Mouse (Mus musculus): Measurements from ENCODE around the gene Helt. TPM values are rescaled to one million over a fixed set of nuclear protein-coding genes. Genes with fewer than 3 reads are reported as not detected.

The Helt gene
- polyA plus RNA-seq, 1 experiment from 2014 or later = not detected

DNA sequence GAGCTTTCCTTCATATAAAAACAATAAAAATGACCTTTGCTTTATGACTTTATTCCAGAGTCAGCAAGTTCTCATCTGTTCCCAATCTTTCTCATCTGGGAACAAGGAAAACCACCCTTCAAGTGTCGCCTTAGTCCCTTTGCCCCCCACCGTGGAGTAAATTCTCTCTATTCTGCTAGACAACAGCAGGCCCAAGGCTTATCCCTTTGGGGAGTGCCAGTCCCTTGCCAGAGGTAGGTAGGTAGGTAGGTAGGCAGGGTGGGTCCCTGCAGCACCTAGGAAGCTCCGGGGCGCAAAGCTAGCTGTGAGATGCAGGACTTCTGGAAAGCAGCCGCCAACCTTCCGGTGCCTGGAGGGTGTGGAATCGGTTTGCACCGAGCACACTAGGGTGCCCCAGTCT, 1.5 kb upstream of the Helt start:
- Histone ChIP-seq H3K9ac (replicated peaks) (no peak overlapping the region), H3K4me1 (peaks cover 34% of the 10 kb centered on the region), H3K4me2 (no peak overlapping the region), H3K9me3 (replicated peaks) (no peaks in the 10 kb centered on the region), H3K27ac (replicated peaks) (no peak overlapping the region), H3K27me3 (replicated peaks) (peaks cover 82% of the 10 kb centered on the region), H3K4me3 (replicated peaks) (no peak overlapping the region), H3K36me3 (no peaks in the 10 kb centered on the region)
- under 1% methylated on average over 8 of the region's 8 CpGs for WGBS
- no peak for ATAC-seq (ENCODE audit: low FRiP score)

DNA sequence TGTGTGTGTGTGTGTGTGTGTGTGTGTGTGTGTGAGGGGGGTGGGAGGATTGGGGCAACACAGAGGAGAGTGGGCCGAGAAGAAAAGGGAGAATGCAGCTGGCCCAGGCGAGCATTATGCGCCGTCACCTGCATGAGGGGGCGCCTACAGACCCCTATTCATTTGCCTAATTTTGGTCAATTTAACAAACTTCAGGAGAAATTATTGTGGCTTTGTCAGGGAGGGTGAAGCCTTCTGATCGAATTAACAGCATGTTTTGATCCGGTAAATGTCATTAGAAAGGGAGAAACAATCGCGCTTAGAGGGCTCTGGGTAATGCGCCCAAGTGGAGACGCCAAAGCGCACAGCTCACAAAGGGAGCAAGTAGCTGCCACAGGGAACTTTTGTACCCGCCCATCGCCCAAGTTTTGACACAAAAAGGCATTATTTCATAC, 647 bp upstream of the Helt start:
- peaks cover 88% of the 10 kb centered on the region for H3K27me3 ChIP-seq (replicated peaks)
- H3K4me1 ChIP-seq = peaks cover 35% of the 10 kb centered on the region
- no peak overlapping the region for H3K9ac ChIP-seq (replicated peaks)
- H3K4me2 ChIP-seq = no peak overlapping the region
- H3K27ac ChIP-seq (replicated peaks) = no peak overlapping the region
- no peaks in the 10 kb centered on the region for H3K9me3 ChIP-seq (replicated peaks)
- no peak for ATAC-seq (ENCODE audit: low FRiP score)
- no peaks in the 10 kb centered on the region for H3K36me3 ChIP-seq
- under 1% methylated on average over 14 of the region's 14 CpGs for WGBS
- no peak overlapping the region for H3K4me3 ChIP-seq (replicated peaks)

DNA sequence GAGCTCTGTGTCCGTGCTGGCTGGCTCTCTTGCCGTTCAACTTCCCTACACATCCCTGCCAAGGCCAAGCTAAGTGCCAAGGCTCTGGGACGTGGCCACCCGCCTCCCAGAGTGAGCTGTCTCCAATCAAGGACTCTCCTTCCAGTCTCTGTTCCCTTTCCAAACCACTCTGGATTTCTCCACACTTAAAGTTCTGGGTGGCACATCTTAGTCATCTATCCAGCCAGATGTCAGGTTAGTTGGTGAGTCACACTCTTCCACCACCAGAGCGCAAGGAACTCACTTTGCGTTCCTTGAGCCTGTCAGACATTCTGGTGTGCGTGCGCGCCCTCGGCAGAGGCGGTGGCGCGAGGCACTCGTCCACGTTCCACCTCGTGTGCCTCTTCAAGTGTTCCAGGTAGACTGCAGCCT, 725 bp downstream of the Helt start:
- H3K9ac ChIP-seq (replicated peaks) = no peak overlapping the region
- ATAC-seq (ENCODE audit: low FRiP score) = no peak
- no peak overlapping the region; the same call in 1 of the 2 replicates for H3K4me3 ChIP-seq (replicated peaks)
- H3K27me3 ChIP-seq (replicated peaks) = peaks cover 87% of the 10 kb centered on the region
- H3K4me1 ChIP-seq = peaks cover 35% of the 10 kb centered on the region
- H3K27ac ChIP-seq (replicated peaks) = no peak overlapping the region
- no peaks in the 10 kb centered on the region for H3K9me3 ChIP-seq (replicated peaks)
- no peaks in the 10 kb centered on the region for H3K36me3 ChIP-seq
- WGBS = under 1% methylated on average over 16 of the region's 16 CpGs
- peak overlapping the region; percentile 43; the same call in 1 of the 2 replicates for H3K4me2 ChIP-seq

DNA sequence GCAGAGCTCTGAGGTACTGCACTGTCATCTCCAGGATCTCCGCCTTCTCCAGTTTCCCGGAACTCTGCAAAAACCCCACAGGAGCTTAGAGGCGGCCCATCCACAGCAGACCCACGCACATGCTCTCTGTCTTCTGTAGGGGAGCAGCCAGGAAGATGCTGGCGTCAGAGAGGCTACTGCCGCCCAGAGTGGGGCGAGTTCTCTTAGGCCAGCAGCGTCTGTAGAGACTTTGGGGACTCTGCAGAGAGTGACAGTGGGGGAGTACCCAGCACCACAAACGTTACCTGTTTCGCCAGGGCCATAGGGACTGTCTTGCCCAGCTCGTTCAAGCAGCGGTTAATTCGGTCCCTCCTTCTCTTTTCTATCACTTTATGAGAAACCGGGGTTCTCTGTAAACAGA, 1.3 kb downstream of the Helt start:
- Histone ChIP-seq H3K36me3 (no peaks in the 10 kb centered on the region), H3K9me3 (replicated peaks) (no peaks in the 10 kb centered on the region), H3K27ac (replicated peaks) (no peak overlapping the region), H3K9ac (replicated peaks) (no peak overlapping the region), H3K27me3 (replicated peaks) (peaks cover 90% of the 10 kb centered on the region), H3K4me3 (replicated peaks) (no peak overlapping the region), H3K4me2 (no peak overlapping the region), H3K4me1 (peaks cover 35% of the 10 kb centered on the region)
- 1% methylated on average over 14 of the region's 14 CpGs for WGBS
- no peak for ATAC-seq (ENCODE audit: low FRiP score)

DNA sequence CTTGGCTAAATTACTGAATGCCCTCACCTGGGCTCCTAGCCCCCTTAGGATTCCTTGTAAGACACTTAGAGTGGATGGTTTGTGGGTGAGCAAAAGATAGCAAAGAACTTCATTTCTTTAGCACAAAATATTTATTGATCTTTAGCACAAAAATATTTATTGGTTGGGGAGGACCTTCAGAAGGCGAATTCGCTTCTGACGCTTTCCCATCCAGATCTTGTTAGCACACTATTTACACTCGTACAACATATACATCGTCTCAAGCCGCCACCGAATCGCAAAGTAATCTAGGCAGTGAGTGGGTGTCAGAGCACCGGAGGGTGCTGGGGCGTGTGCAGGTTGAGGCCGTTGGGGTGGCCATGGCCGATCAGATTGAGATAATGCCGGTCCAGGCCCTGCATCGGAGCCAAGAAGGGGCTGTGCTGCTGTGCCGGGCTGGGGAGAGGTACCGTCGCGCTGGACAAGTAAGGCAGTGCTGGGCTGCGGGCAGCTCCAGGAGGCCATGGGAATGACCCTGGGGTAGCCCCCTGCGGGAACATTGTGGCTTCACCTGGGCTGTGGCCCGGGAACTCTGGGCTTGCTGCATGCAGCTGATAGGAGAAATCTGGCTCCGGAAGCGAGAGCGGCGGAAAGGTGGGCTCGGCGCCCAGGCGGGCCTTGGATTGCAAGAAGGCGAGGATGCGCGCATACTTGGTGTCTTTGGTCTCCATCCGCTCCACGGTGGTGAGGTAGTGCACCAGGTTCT, 2.4 kb downstream of the Helt start:
- Histone ChIP-seq H3K36me3 (no peaks in the 10 kb centered on the region), H3K4me1 (peaks cover 35% of the 10 kb centered on the region), H3K27ac (replicated peaks) (no peak overlapping the region), H3K27me3 (replicated peaks) (peaks cover 84% of the 10 kb centered on the region), H3K9ac (replicated peaks) (no peak overlapping the region), H3K4me2 (peak overlapping the region; percentile 53), H3K9me3 (replicated peaks) (no peaks in the 10 kb centered on the region), H3K4me3 (replicated peaks) (peak overlapping the region; percentile 24)
- ATAC-seq (ENCODE audit: low FRiP score) = no peak
- WGBS = under 1% methylated on average over 33 of the region's 33 CpGs

DNA sequence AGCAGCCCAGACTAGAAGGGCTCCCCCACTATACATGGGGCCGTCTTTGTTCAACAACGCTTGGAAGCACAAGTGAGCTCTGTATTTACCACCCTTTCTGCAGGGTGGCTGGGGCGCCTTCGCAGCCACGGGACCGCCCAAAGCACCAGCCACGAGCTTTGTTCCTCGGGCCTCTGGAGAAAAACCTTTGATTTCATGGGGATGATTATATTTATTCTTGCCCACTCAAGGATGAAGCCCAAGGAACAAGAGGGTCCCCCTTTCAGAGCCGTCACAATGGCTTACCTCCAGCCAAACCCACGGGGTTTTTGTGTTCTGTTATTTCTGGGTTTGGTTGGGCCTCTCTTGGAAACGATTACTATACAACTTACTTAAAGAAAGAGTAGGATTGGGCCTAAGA, 5.2 kb downstream of the Helt start:
- no peak overlapping the region for H3K27ac ChIP-seq (replicated peaks)
- no peak overlapping the region for H3K4me3 ChIP-seq (replicated peaks)
- H3K9ac ChIP-seq (replicated peaks) = no peak overlapping the region
- H3K36me3 ChIP-seq = no peaks in the 10 kb centered on the region
- 13% methylated on average over 11 of the region's 11 CpGs for WGBS
- H3K27me3 ChIP-seq (replicated peaks) = peaks cover 56% of the 10 kb centered on the region
- ATAC-seq (ENCODE audit: low FRiP score) = no peak
- no peak overlapping the region for H3K4me2 ChIP-seq
- H3K9me3 ChIP-seq (replicated peaks) = no peaks in the 10 kb centered on the region
- peaks cover 23% of the 10 kb centered on the region for H3K4me1 ChIP-seq

DNA sequence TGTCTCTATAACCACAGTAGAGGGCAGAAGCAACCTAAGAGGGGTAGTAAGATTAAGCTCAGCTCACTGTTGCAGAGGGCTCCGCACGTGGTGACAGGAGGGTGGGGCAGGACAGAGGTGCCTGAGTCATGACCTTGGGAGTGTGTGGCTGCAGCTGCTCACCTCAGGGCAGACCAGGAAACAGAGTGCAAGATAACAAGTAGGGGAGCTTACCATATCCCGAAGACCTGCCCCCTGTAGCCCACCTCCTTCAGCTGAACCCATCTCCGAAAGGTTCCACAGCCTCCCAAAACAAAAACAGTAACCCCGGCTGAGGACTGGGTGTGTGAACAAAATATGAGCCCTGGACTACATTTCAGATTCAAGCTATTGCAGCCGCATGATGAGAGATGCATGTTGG, 6.5 kb downstream of the Helt start:
- Histone ChIP-seq H3K9ac (replicated peaks) (no peak overlapping the region), H3K4me2 (no peak overlapping the region), H3K4me1 (peaks cover 15% of the 10 kb centered on the region), H3K9me3 (replicated peaks) (no peaks in the 10 kb centered on the region), H3K4me3 (replicated peaks) (no peak overlapping the region), H3K27ac (replicated peaks) (no peak overlapping the region), H3K27me3 (replicated peaks) (peaks cover 44% of the 10 kb centered on the region), H3K36me3 (no peaks in the 10 kb centered on the region)
- no peak for ATAC-seq (ENCODE audit: low FRiP score)
- 94% methylated on average over 6 of the region's 6 CpGs for WGBS

DNA sequence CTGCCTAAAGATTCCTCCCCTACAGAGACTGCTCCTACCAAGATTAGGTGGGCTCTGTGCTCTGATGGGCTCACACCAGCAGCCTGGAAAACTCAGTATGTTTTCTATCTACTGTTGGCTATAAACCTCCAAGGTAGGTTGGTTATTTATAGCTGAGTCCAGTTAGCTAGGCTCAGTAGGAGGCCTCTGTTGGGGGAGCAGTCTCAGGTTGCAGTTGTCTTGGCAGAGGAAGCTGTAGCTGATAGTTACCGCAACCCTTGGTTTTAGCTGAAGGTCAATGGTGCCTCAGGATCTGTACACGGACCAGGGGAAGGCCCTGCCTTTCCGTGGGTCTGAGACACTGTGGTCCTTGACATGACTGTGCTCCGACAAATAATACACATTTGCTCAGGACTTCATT, 8.5 kb downstream of the Helt start:
- Histone ChIP-seq H3K36me3 (no peaks in the 10 kb centered on the region), H3K4me3 (replicated peaks) (no peak overlapping the region), H3K9me3 (replicated peaks) (no peaks in the 10 kb centered on the region), H3K27me3 (replicated peaks) (peaks cover 23% of the 10 kb centered on the region), H3K4me1 (peaks cover under 1% of the 10 kb centered on the region; the same call in 1 of the 2 replicates), H3K4me2 (no peak overlapping the region), H3K9ac (replicated peaks) (no peak overlapping the region), H3K27ac (replicated peaks) (no peak overlapping the region)
- ATAC-seq (ENCODE audit: low FRiP score) = no peak
- 86% methylated on average over 4 of the region's 4 CpGs for WGBS

DNA sequence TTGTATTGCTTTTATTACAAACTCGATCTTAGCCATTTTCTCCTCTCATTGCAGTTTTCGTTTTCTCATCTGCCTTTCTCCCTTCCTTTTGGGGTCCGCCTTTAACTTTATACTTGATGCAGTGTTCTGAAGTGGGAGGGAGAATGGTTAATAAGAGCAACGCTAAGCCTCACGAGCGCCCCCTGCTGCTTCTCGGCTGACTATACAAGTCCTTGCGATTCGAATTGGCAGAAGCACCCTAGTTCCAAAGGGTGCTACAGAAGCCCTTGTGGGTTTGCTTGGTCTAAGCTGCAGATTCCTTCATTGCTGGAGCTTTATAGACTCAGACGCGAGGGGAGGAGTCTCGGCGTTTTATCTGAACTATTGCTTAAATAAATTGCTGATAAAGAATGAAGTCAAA, 12.9 kb downstream of the Helt start:
- H3K4me1 ChIP-seq = no peaks in the 10 kb centered on the region
- H3K9me3 ChIP-seq (replicated peaks) = no peaks in the 10 kb centered on the region
- H3K4me3 ChIP-seq (replicated peaks) = no peak overlapping the region
- 11% methylated on average over 13 of the region's 13 CpGs for WGBS
- H3K4me2 ChIP-seq = no peak overlapping the region
- no peak overlapping the region for H3K9ac ChIP-seq (replicated peaks)
- no peak for ATAC-seq (ENCODE audit: low FRiP score)
- no peaks in the 10 kb centered on the region for H3K27me3 ChIP-seq (replicated peaks)
- no peaks in the 10 kb centered on the region for H3K36me3 ChIP-seq
- H3K27ac ChIP-seq (replicated peaks) = no peak overlapping the region

DNA sequence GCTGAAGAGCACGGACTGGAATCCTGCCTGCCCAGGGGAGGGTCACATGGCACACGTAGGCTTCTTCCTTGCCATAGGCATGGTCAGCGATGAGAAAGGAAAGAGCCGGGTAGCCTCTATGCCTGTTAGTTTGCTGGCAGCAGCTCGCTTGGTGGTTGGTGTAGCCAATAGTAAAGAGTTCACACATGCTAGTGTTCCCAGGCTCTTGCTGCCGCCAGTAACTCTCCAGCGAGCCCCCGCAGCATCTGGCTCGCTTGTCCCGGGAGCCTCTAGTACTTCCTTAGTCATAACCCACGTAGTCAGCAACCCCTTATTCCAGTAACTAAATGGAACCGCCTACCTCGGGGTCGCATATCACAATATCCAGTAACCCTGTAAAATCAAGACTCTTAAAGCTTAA, 17.5 kb downstream of the Helt start:
- ATAC-seq (ENCODE audit: low FRiP score) = no peak
- Histone ChIP-seq H3K4me3 (replicated peaks) (no peak overlapping the region), H3K4me1 (no peaks in the 10 kb centered on the region), H3K9ac (replicated peaks) (no peak overlapping the region), H3K27ac (replicated peaks) (no peak overlapping the region), H3K27me3 (replicated peaks) (no peaks in the 10 kb centered on the region), H3K9me3 (replicated peaks) (no peaks in the 10 kb centered on the region), H3K36me3 (no peaks in the 10 kb centered on the region), H3K4me2 (no peak overlapping the region)
- WGBS = 88% methylated on average over 14 of the region's 14 CpGs

DNA sequence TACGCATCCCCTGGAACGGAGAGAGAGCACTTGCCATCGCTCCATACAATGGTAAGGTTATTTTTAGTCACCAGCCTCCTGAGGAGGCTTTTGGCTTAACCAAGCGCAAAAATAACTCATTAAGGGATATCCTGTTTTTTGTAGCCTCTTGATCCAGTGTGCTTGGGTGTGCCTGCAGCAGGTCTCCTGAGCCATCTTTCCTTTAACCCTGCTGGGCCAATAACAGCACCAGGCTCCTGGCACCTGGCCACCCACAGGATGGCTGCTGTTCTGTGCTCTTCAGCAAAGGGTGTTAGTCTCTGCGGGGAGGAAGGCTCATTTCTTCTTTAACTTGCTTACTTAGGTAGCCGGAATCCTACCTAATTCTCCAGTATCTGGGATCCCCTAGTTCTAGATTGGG, 23.7 kb downstream of the Helt start:
- H3K4me3 ChIP-seq (replicated peaks) = no peak overlapping the region
- H3K9me3 ChIP-seq (replicated peaks) = no peaks in the 10 kb centered on the region
- no peak overlapping the region for H3K4me2 ChIP-seq
- H3K9ac ChIP-seq (replicated peaks) = no peak overlapping the region
- 40% methylated on average over 6 of the region's 6 CpGs for WGBS
- no peak for ATAC-seq (ENCODE audit: low FRiP score)
- H3K36me3 ChIP-seq = no peaks in the 10 kb centered on the region
- H3K27me3 ChIP-seq (replicated peaks) = no peaks in the 10 kb centered on the region
- H3K27ac ChIP-seq (replicated peaks) = no peak overlapping the region
- H3K4me1 ChIP-seq = 0 out of 2 replicates have a peak, but pooled peaks cover 5% of the 10 kb centered on the region

DNA sequence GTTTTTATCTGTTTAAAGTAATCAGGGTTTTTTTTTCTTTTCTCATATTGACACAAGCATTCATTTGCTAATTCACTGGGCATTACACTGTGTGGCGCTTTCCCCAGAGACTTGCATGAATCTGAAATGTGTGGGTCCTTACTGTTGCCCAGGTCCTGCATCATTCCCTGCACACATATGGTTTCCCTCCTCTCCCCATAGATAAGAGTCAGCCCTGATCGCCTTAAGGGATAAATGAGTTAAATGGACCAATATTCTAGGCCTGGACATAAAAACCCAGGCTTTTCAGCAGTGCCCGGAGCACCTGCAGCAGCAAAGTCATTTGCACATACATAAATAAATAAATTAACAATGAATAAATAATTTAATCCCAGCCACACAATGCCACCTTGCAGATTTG, 24.3 kb downstream of the Helt start:
- Histone ChIP-seq H3K9ac (replicated peaks) (no peak overlapping the region), H3K4me2 (no peak overlapping the region), H3K27me3 (replicated peaks) (no peaks in the 10 kb centered on the region), H3K9me3 (replicated peaks) (no peaks in the 10 kb centered on the region), H3K4me1 (0 out of 2 replicates have a peak, but pooled peaks cover 5% of the 10 kb centered on the region), H3K27ac (replicated peaks) (no peak overlapping the region), H3K4me3 (replicated peaks) (no peak overlapping the region), H3K36me3 (no peaks in the 10 kb centered on the region)
- no peak for ATAC-seq (ENCODE audit: low FRiP score)
- WGBS = 27% methylated on average over 3 of the region's 3 CpGs

Measured in neural tube, embryonic 15.5 days (tissue).